Mouse (Mus musculus) CH12F3 (cell line): ENCODE measurements around the gene Gm27027.

ENCODE experiments used
- in situ Hi-C: fragments of 300-500 bp; cut with MboI; formaldehyde crosslinking; loops from 2 replicates; pipeline ENCODE4 v1.14.3; 2020; ENCODE audit warnings: low sequenced_read_pairs

Gene Gm27027

GRCm38 (mm10) chr2:93979249-93980120, 16.7 kb downstream of the Gm27027 start:
- in situ Hi-C loops = no loop called here

GRCm38 (mm10) chr2:93976436-93977252, 19.5 kb downstream of the Gm27027 start:
- in situ Hi-C loops = no loop called here

GRCm38 (mm10) chr2:93975526-93976435, 20.4 kb downstream of the Gm27027 start:
- in situ Hi-C loops = no loop called here

GRCm38 (mm10) chr2:93975041-93975440, 21.1 kb downstream of the Gm27027 start:
- in situ Hi-C loops = no loop called here

- in situ Hi-C loops = no loop called here
Measured at GRCm38 (mm10) chr2:93971647-93972046, 24.5 kb downstream of the Gm27027 start.

- in situ Hi-C loops = no loop called here
Measured at GRCm38 (mm10) chr2:93964494-93965160, 31.5 kb downstream of the Gm27027 start.

GRCm38 (mm10) chr2:93963802-93964201, 32.4 kb downstream of the Gm27027 start:
- in situ Hi-C loops = no loop called here

- in situ Hi-C loops = no loop called here
Measured at GRCm38 (mm10) chr2:93961716-93962115, 34.4 kb downstream of the Gm27027 start.

- in situ Hi-C loops = no loop called here
Measured at GRCm38 (mm10) chr2:93959346-93959745, 36.8 kb downstream of the Gm27027 start.

- in situ Hi-C loops = no loop called here
Measured at GRCm38 (mm10) chr2:93958216-93958615, 37.9 kb downstream of the Gm27027 start.

- in situ Hi-C loops = no loop called here
Measured at GRCm38 (mm10) chr2:93957785-93958175, 38.4 kb downstream of the Gm27027 start.

- in situ Hi-C loops = no loop called here
Measured at GRCm38 (mm10) chr2:93956908-93957784, 39.0 kb downstream of the Gm27027 start, which contains the start of gene Gm13889. TSS of gene Gm13889 (minus strand) at chr2:93957201.

- in situ Hi-C loops = no loop called here
Measured at GRCm38 (mm10) chr2:93956331-93956801, 39.8 kb downstream of the Gm27027 start.

GRCm38 (mm10) chr2:93955886-93956285, 40.3 kb downstream of the Gm27027 start:
- in situ Hi-C loops = no loop called here

- in situ Hi-C loops = no loop called here
Measured at GRCm38 (mm10) chr2:93954781-93955578, 41.2 kb downstream of the Gm27027 start.

GRCm38 (mm10) chr2:93953726-93954125, 42.4 kb downstream of the Gm27027 start:
- in situ Hi-C loops = no loop called here

GRCm38 (mm10) chr2:93946976-93947375, 49.2 kb downstream of the Gm27027 start:
- in situ Hi-C loops = no loop called here

GRCm38 (mm10) chr2:93944855-93945254, 51.3 kb downstream of the Gm27027 start:
- in situ Hi-C loops = no loop called here
